Mouse (Mus musculus) ZHBTc4 (cell line): ENCODE data around the gene Plekhm3.

Source experiments
- DNase-seq: peaks from one replicate; pipeline ENCODE4 v3.0.0-alpha.2; 2011; ENCODE audit warnings: low read depth, low spot score

Gene Plekhm3

GRCm38 (mm10) chr1:64956479-64956961 is at the start of gene Plekhm3:
TSS of gene Plekhm3 (minus strand) at chr1:64956824.
- DNase-seq, result peak; percentile 95

- no peak for DNase-seq
These were observed 49.0 kb upstream of the Plekhm3 start for GRCm38 (mm10) chr1:65005575-65005974.

- no peak for DNase-seq
These were observed 47.9 kb upstream of the Plekhm3 start for GRCm38 (mm10) chr1:65004526-65004925.

GRCm38 (mm10) chr1:64993206-64993605 is 36.6 kb upstream of the Plekhm3 start:
- no peak for DNase-seq

- DNase-seq, result no peak
These were observed 31.6 kb upstream of the Plekhm3 start for GRCm38 (mm10) chr1:64988176-64988575.

GRCm38 (mm10) chr1:64986120-64986519 is 29.5 kb upstream of the Plekhm3 start:
- DNase-seq, result peak; percentile 66

- no peak for DNase-seq
These were observed 26.6 kb upstream of the Plekhm3 start for GRCm38 (mm10) chr1:64983247-64983646.

GRCm38 (mm10) chr1:64978321-64978799 is 21.7 kb upstream of the Plekhm3 start:
- no peak for DNase-seq

- DNase-seq, result no peak
These were observed 18.7 kb upstream of the Plekhm3 start for GRCm38 (mm10) chr1:64975346-64975745.

GRCm38 (mm10) chr1:64970685-64971084 is 14.1 kb upstream of the Plekhm3 start:
- DNase-seq, result no peak

- DNase-seq, result no peak
These were observed 431 bp upstream of the Plekhm3 start for GRCm38 (mm10) chr1:64957021-64957489.

GRCm38 (mm10) chr1:64954786-64955185 is 1.8 kb downstream of the Plekhm3 start:
- DNase-seq, result peak; percentile 32

GRCm38 (mm10) chr1:64950271-64950670 is 6.4 kb downstream of the Plekhm3 start:
- DNase-seq, result no peak

- peak; percentile 72 for DNase-seq
These were observed 7.2 kb downstream of the Plekhm3 start for GRCm38 (mm10) chr1:64949377-64949776.

GRCm38 (mm10) chr1:64946106-64946505 is 10.5 kb downstream of the Plekhm3 start:
- DNase-seq, result no peak

GRCm38 (mm10) chr1:64945214-64945785 is 11.3 kb downstream of the Plekhm3 start:
- DNase-seq, result no peak

GRCm38 (mm10) chr1:64944746-64945145 is 11.9 kb downstream of the Plekhm3 start:
- DNase-seq, result no peak

- no peak for DNase-seq
These were observed 14.4 kb downstream of the Plekhm3 start for GRCm38 (mm10) chr1:64942006-64942755.

- DNase-seq, result no peak
These were observed 17.7 kb downstream of the Plekhm3 start for GRCm38 (mm10) chr1:64938907-64939306.

- no peak for DNase-seq
These were observed 18.9 kb downstream of the Plekhm3 start for GRCm38 (mm10) chr1:64937692-64938091.

GRCm38 (mm10) chr1:64932921-64933320 is 23.7 kb downstream of the Plekhm3 start:
- DNase-seq, result no peak

- no peak for DNase-seq
These were observed 26.5 kb downstream of the Plekhm3 start for GRCm38 (mm10) chr1:64930124-64930523.

- DNase-seq, result no peak
These were observed 27.0 kb downstream of the Plekhm3 start for GRCm38 (mm10) chr1:64929673-64930072.
